Mouse (Mus musculus): ENCODE measurements around the gene Smyd4. TPM values are rescaled to one million over a fixed set of nuclear protein-coding genes. Genes with fewer than 3 reads are reported as not detected.

The Smyd4 gene
- total and polyA plus RNA-seq, 3 experiments, result 3.2 to 6.4 (median 5.7) TPM

GRCm38 (mm10) chr11:75452812-75453557 is 104.8 kb downstream of the Smyd4 start:
- peak in 1 of 2 experiments; percentile 16 for DNase-seq
- Histone ChIP-seq H3K79me2 (replicated peaks; ENCODE audit: control insufficient read depth, insufficient read depth, low read length) (0 out of 2 replicates have a peak, but pooled peaks cover 1% of the 10 kb centered on the region), H3K4me1 (ENCODE audit: control insufficient read depth, insufficient read depth, low read length) (peaks cover 8% of the 10 kb centered on the region), H3K27me3 (ENCODE audit: control insufficient read depth, insufficient read depth, low read length) (no peaks in the 10 kb centered on the region), H3K9ac (ENCODE audit: low read depth, low read length) (no peak overlapping the region), H3K27ac (no peak overlapping the region), H3K36me3 (ENCODE audit: control insufficient read depth, insufficient read depth, low read length) (no peaks in the 10 kb centered on the region), H3K4me3 (no peak overlapping the region)
- intact Hi-C loops (cut with DNase I), result no loop called here
- WGBS, result 93% methylated on average over 31 of the region's 31 CpGs
- TF ChIP-seq POLR2A (IDR thresholded peaks at IDR 0.05; ENCODE audit: insufficient read depth, low read depth, low read length), result no peak
- no peak for TF ChIP-seq EP300 (IDR thresholded peaks at IDR 0.05; ENCODE audit: insufficient read depth, low read depth, low read length)
- TF ChIP-seq CTCF (IDR thresholded peaks at IDR 0.05), result no peak

GRCm38 (mm10) chr11:75453991-75454930 is 106.0 kb downstream of the Smyd4 start, which contains the start of gene Wdr81:
Gene Wdr81, minus strand, starts transcription at chr11:75454717.
- H3K27ac ChIP-seq, result peak within 1 kb of the TSS; percentile 71
- intact Hi-C loops (cut with DNase I), result no loop called here
- WGBS, result 4% methylated on average over 56 of the region's 56 CpGs
- H3K9ac ChIP-seq (ENCODE audit: low read depth, low read length), result peak within 1 kb of the TSS; percentile 73
- H3K27me3 ChIP-seq (ENCODE audit: control insufficient read depth, insufficient read depth, low read length), result no peaks in the 10 kb centered on the region
- peaks cover 15% of the 10 kb centered on the region for H3K4me1 ChIP-seq (ENCODE audit: control insufficient read depth, insufficient read depth, low read length)
- peaks cover 3% of the 10 kb centered on the region for H3K36me3 ChIP-seq (ENCODE audit: control insufficient read depth, insufficient read depth, low read length)
- H3K4me3 ChIP-seq, result peak within 1 kb of the TSS; percentile 87
- DNase-seq, result peak; percentile 88 to 93
- H3K79me2 ChIP-seq (replicated peaks; ENCODE audit: control insufficient read depth, insufficient read depth, low read length), result 0 out of 2 replicates have a peak, but pooled peaks cover 1% of the 10 kb centered on the region
- peak; percentile 83 for TF ChIP-seq POLR2A (IDR thresholded peaks at IDR 0.05; ENCODE audit: insufficient read depth, low read depth, low read length)
- TF ChIP-seq EP300 (IDR thresholded peaks at IDR 0.05; ENCODE audit: insufficient read depth, low read depth, low read length), result peak; percentile 81
- TF ChIP-seq CTCF (IDR thresholded peaks at IDR 0.05), result peak; percentile 69

Small RNA genes within 50 kb of the gene (microRNA-seq; reads per million reads assigned to microRNA genes)
- 0 reads per million in 2 experiments for gene Gm47300

Other genes starting within 250 kb of the Smyd4 start
- 10 to 100 TPM; 12.6 to 13.6 TPM for gene Hic1, start 178.9 kb upstream of the Smyd4 start, total RNA-seq (2021)
- gene Hic1, start 178.9 kb upstream of the Smyd4 start, polyA plus RNA-seq (2012; rRNA removed), result 15.5 and 19.6 TPM in 2 replicates
- gene Ovca2, start 169.6 kb upstream of the Smyd4 start, total RNA-seq (2021), result 1 to 10 TPM; 5.7 to 6.1 TPM
- gene Ovca2, start 169.6 kb upstream of the Smyd4 start, polyA plus RNA-seq (2012; rRNA removed), result 11.1 and 16.7 TPM in 2 replicates
- gene Dph1, start 157.2 kb upstream of the Smyd4 start, total RNA-seq (2021), result 10 to 100 TPM in 1 of 2 experiments, 1 to 10 TPM in 1; 8.5 to 11.6 TPM
- 21.7 and 32.9 TPM in 2 replicates for gene Dph1, start 157.2 kb upstream of the Smyd4 start, polyA plus RNA-seq (2012; rRNA removed)
- 1 to 10 TPM; 8.4 to 9.4 TPM for gene Rtn4rl1, start 154.7 kb upstream of the Smyd4 start, total RNA-seq (2021)
- gene Rtn4rl1, start 154.7 kb upstream of the Smyd4 start, polyA plus RNA-seq (2012; rRNA removed), result 7.5 and 10.4 TPM in 2 replicates
- 10 to 100 TPM; 54.8 to 60.7 TPM for gene Rpa1, start 109 bp upstream of the Smyd4 start, total RNA-seq (2021)
- gene Rpa1, start 109 bp upstream of the Smyd4 start, polyA plus RNA-seq (2012; rRNA removed), result 16.8 and 24.8 TPM in 2 replicates
- 10 to 100 TPM; 17.4 to 28.5 TPM for gene Serpinf1, start 74.3 kb downstream of the Smyd4 start, total RNA-seq (2021)
- 84.5 and 96.1 TPM in 2 replicates for gene Serpinf1, start 74.3 kb downstream of the Smyd4 start, polyA plus RNA-seq (2012; rRNA removed)
- not detected for gene Serpinf2, start 91.2 kb downstream of the Smyd4 start, total RNA-seq (2021)
- gene Serpinf2, start 91.2 kb downstream of the Smyd4 start, polyA plus RNA-seq (2012; rRNA removed), result 0.18 and 0.61 TPM in 2 replicates
- 1 to 10 TPM; 7.0 to 8.3 TPM for gene Wdr81, start 106.3 kb downstream of the Smyd4 start, total RNA-seq (2021)
- gene Wdr81, start 106.3 kb downstream of the Smyd4 start, polyA plus RNA-seq (2012; rRNA removed), result 6.6 and 9.6 TPM in 2 replicates
- 1 to 10 TPM; 3.7 to 4.6 TPM for gene Tlcd2, start 113.3 kb downstream of the Smyd4 start, total RNA-seq (2021)
- 10.3 and 14.3 TPM in 2 replicates for gene Tlcd2, start 113.3 kb downstream of the Smyd4 start, polyA plus RNA-seq (2012; rRNA removed)
- gene Prpf8, start 138.4 kb downstream of the Smyd4 start, total RNA-seq (2021), result 10 to 100 TPM; 84.4 to 93.2 TPM
- gene Prpf8, start 138.4 kb downstream of the Smyd4 start, polyA plus RNA-seq (2012; rRNA removed), result 49.0 and 86.5 TPM in 2 replicates
- gene Rilp, start 161.7 kb downstream of the Smyd4 start, total RNA-seq (2021), result 10 to 100 TPM; 40.5 to 48.8 TPM
- 39.2 and 62.0 TPM in 2 replicates for gene Rilp, start 161.7 kb downstream of the Smyd4 start, polyA plus RNA-seq (2012; rRNA removed)
- 1 to 10 TPM; 7.6 to 8.5 TPM for gene Scarf1, start 165.1 kb downstream of the Smyd4 start, total RNA-seq (2021)
- 18.1 and 21.6 TPM in 2 replicates for gene Scarf1, start 165.1 kb downstream of the Smyd4 start, polyA plus RNA-seq (2012; rRNA removed)
- gene Slc43a2, start 183.3 kb downstream of the Smyd4 start, total RNA-seq (2021), result 10 to 100 TPM; 13.7 to 14.6 TPM
- 13.1 and 13.6 TPM in 2 replicates for gene Slc43a2, start 183.3 kb downstream of the Smyd4 start, polyA plus RNA-seq (2012; rRNA removed)
- gene Pitpna, start 239.7 kb downstream of the Smyd4 start, total RNA-seq (2021), result 10 to 100 TPM; 96.6 to 99.1 TPM
- gene Pitpna, start 239.7 kb downstream of the Smyd4 start, polyA plus RNA-seq (2012; rRNA removed), result 57.2 and 95.9 TPM in 2 replicates